Mouse (Mus musculus) left cerebral cortex, postnatal 4 days (tissue): ENCODE results near the gene Lrrc20. TPM values are rescaled to one million over a fixed set of nuclear protein-coding genes. Genes with fewer than 3 reads are reported as not detected.
A peak's percentile ranks its signal among the peaks of the same experiment; 100 is the strongest.

ENCODE experiments used
- DNase-seq: peaks from one replicate; pipeline ENCODE4 v3.0.0-alpha.2; 2022
- intact Hi-C: fragments of 180-260 bp; cut with DNase I; formaldehyde crosslinking; loops from one replicate; pipeline ENCODE4 v1.15.1; 2025
- total RNA-seq, 2 experiments: library from RNA; stranded (reverse); gene quantifications; 2 replicates each; pipeline ENCODE4 v1.2.3; 2021

Lrrc20 gene
- total RNA-seq, 2 experiments from 2014 or later, result 20.0 to 22.1 TPM

- no peak for DNase-seq
- intact Hi-C loops, result no loop called here
These were observed 35.2 kb downstream of the Lrrc20 start for GRCm38 (mm10) chr10:61510809-61511208.

GRCm38 (mm10) chr10:61512215-61512889 is 36.8 kb downstream of the Lrrc20 start:
- no peak for DNase-seq
- intact Hi-C loops, result no loop called here

- DNase-seq, result no peak
- intact Hi-C loops, result no loop called here
These were observed 41.3 kb downstream of the Lrrc20 start for GRCm38 (mm10) chr10:61516866-61517265.

GRCm38 (mm10) chr10:61517296-61518071 is 41.9 kb downstream of the Lrrc20 start:
- intact Hi-C loops, result no loop called here
- DNase-seq, result peak; percentile 83

- no peak for DNase-seq
- intact Hi-C loops, result no loop called here
These were observed 42.7 kb downstream of the Lrrc20 start for GRCm38 (mm10) chr10:61518320-61518719.

GRCm38 (mm10) chr10:61519491-61519890 is 43.9 kb downstream of the Lrrc20 start:
- intact Hi-C loops, result no loop called here
- no peak for DNase-seq

- DNase-seq, result no peak
- intact Hi-C loops, result no loop called here
These were observed 45.1 kb downstream of the Lrrc20 start for GRCm38 (mm10) chr10:61520714-61521113.

- peak; percentile 50 for DNase-seq
- intact Hi-C loops, result no loop called here
These were observed 55.3 kb downstream of the Lrrc20 start for GRCm38 (mm10) chr10:61530936-61531335.

- DNase-seq, result no peak
- intact Hi-C loops, result no loop called here
These were observed 57.7 kb downstream of the Lrrc20 start for GRCm38 (mm10) chr10:61533285-61533684.

GRCm38 (mm10) chr10:61534371-61535101 is 58.9 kb downstream of the Lrrc20 start:
- no peak for DNase-seq
- intact Hi-C loops, result no loop called here

GRCm38 (mm10) chr10:61535441-61535840 is 59.8 kb downstream of the Lrrc20 start:
- intact Hi-C loops, result no loop called here
- DNase-seq, result no peak

- intact Hi-C loops, result no loop called here
- peak; percentile 64 for DNase-seq
These were observed 60.8 kb downstream of the Lrrc20 start for GRCm38 (mm10) chr10:61536130-61537035.

- intact Hi-C loops, result no loop called here
- no peak for DNase-seq
These were observed 61.4 kb downstream of the Lrrc20 start for GRCm38 (mm10) chr10:61537036-61537380.

GRCm38 (mm10) chr10:61538446-61538845 is 62.8 kb downstream of the Lrrc20 start:
- intact Hi-C loops, result no loop called here
- no peak for DNase-seq

- DNase-seq, result no peak
These were observed 68.7 kb downstream of the Lrrc20 start for GRCm38 (mm10) chr10:61544127-61544862.

GRCm38 (mm10) chr10:61544863-61545240 is 69.3 kb downstream of the Lrrc20 start:
- intact Hi-C loops, result no loop called here
- no peak for DNase-seq

More at GRCm38 (mm10) chr10:61544127-61544862, 68.7 kb downstream of the Lrrc20 start:
- intact Hi-C loops, result no loop called here

GRCm38 (mm10) chr10:61550106-61550505 is 74.5 kb downstream of the Lrrc20 start:
- intact Hi-C loops, result no loop called here
- peak; percentile 78 for DNase-seq

- intact Hi-C loops, result no loop called here
- no peak for DNase-seq
These were observed 79.6 kb downstream of the Lrrc20 start for GRCm38 (mm10) chr10:61555155-61555554.

GRCm38 (mm10) chr10:61558631-61559030 is 83.0 kb downstream of the Lrrc20 start:
- DNase-seq, result no peak
- intact Hi-C loops, result no loop called here

GRCm38 (mm10) chr10:61559544-61559943 is 83.9 kb downstream of the Lrrc20 start:
- DNase-seq, result no peak
- intact Hi-C loops, result no loop called here
